Mouse (Mus musculus): Measurements from ENCODE around the gene Ccl6.

Gene Ccl6

GRCm38 (mm10) chr11:83598207-83598837, 5.4 kb upstream of the Ccl6 start:
- in situ Hi-C loops (cut with MboI, MseI) = no loop called here

GRCm38 (mm10) chr11:83597796-83598195, 4.9 kb upstream of the Ccl6 start:
- in situ Hi-C loops (cut with MboI, MseI) = no loop called here

GRCm38 (mm10) chr11:83595669-83596455, 3.0 kb upstream of the Ccl6 start:
- in situ Hi-C loops (cut with MboI, MseI) = no loop called here

- in situ Hi-C loops (cut with MboI, MseI) = no loop called here
Observed at GRCm38 (mm10) chr11:83593453-83593852, 566 bp upstream of the Ccl6 start.

GRCm38 (mm10) chr11:83584232-83584631, 8.7 kb downstream of the Ccl6 start:
- in situ Hi-C loops (cut with MboI, MseI) = no loop called here

- in situ Hi-C loops (cut with MboI, MseI) = no loop called here
Observed at GRCm38 (mm10) chr11:83583450-83583754, 9.5 kb downstream of the Ccl6 start.

GRCm38 (mm10) chr11:83582626-83583449, 10.0 kb downstream of the Ccl6 start:
- in situ Hi-C loops (cut with MboI, MseI) = no loop called here

- in situ Hi-C loops (cut with MboI, MseI) = no loop called here
Observed at GRCm38 (mm10) chr11:83581626-83582610, 11.0 kb downstream of the Ccl6 start.

GRCm38 (mm10) chr11:83580699-83581232, 12.1 kb downstream of the Ccl6 start:
- in situ Hi-C loops (cut with MboI, MseI) = no loop called here

GRCm38 (mm10) chr11:83578999-83579398, 13.9 kb downstream of the Ccl6 start:
- in situ Hi-C loops (cut with MboI, MseI) = no loop called here

GRCm38 (mm10) chr11:83578186-83578760, 14.6 kb downstream of the Ccl6 start, which contains the start of gene Ccl9:
Ccl9 (minus strand) TSS chr11:83578636.
- in situ Hi-C loops (cut with MboI, MseI) = no loop called here

GRCm38 (mm10) chr11:83576927-83577555, 15.8 kb downstream of the Ccl6 start:
- in situ Hi-C loops (cut with MboI, MseI) = no loop called here

- in situ Hi-C loops (cut with MboI, MseI) = no loop called here
Observed at GRCm38 (mm10) chr11:83572834-83573233, 20.1 kb downstream of the Ccl6 start.

GRCm38 (mm10) chr11:83572223-83572622, 20.7 kb downstream of the Ccl6 start:
- in situ Hi-C loops (cut with MboI, MseI) = no loop called here

GRCm38 (mm10) chr11:83570189-83570588, 22.7 kb downstream of the Ccl6 start:
- in situ Hi-C loops (cut with MboI, MseI) = no loop called here

- in situ Hi-C loops (cut with MboI, MseI) = no loop called here
Observed at GRCm38 (mm10) chr11:83569249-83569648, 23.6 kb downstream of the Ccl6 start.

- in situ Hi-C loops (cut with MboI, MseI) = no loop called here
Observed at GRCm38 (mm10) chr11:83568786-83569185, 24.1 kb downstream of the Ccl6 start.

GRCm38 (mm10) chr11:83568061-83568460, 24.8 kb downstream of the Ccl6 start:
- in situ Hi-C loops (cut with MboI, MseI) = no loop called here

- in situ Hi-C loops (cut with MboI, MseI) = no loop called here
Observed at GRCm38 (mm10) chr11:83567311-83567710, 25.6 kb downstream of the Ccl6 start.

- in situ Hi-C loops (cut with MboI, MseI) = no loop called here
Observed at GRCm38 (mm10) chr11:83566617-83567016, 26.3 kb downstream of the Ccl6 start.

All from regulatory T cell (primary cell).